Mouse (Mus musculus) midbrain, postnatal 0 days (tissue): ENCODE measurements at regions not wholly inside any gene's neighbourhood (a gene's known extent, or its start where the extent isn't known, plus 50 kb on each side); places are given as distances from the start of the nearest gene placed in this dataset.

Source experiments
- ATAC-seq: fragments of 200-750 bp; cut with Nextera tagmentation; 2 replicates; pipeline ENCODE4 v1.8.0; 2017; ENCODE audit warnings: moderate number of reproducible peaks, mild to moderate bottlenecking, moderate TSS enrichment, moderate library complexity; ENCODE audit not compliant: low FRiP score
- DNase-seq: peaks from one replicate; pipeline ENCODE4 v3.0.0-alpha.2; 2015; ENCODE audit warnings: low spot score
- H3K27ac ChIP-seq: fragments of 300-500 bp; sonication (generic); 2 replicates; pipeline ENCODE4 v1.5.1; 2014; ENCODE audit warnings: low read depth, mild to moderate bottlenecking, low read length, mixed read lengths
- H3K27me3 ChIP-seq: fragments of 300-500 bp; sonication (generic); 2 replicates; pipeline ENCODE4 v1.6.1; 2014; ENCODE audit warnings: low read length, control low read depth, mixed read lengths; ENCODE audit not compliant: insufficient read depth
- H3K36me3 ChIP-seq: fragments of 300-500 bp; sonication (generic); 2 replicates; pipeline ENCODE4 v1.6.1; 2014; ENCODE audit warnings: low read length, control low read depth, mixed read lengths; ENCODE audit not compliant: insufficient read depth
- H3K4me1 ChIP-seq: fragments of 300-500 bp; sonication (generic); 2 replicates; pipeline ENCODE4 v1.6.1; 2014; ENCODE audit warnings: mild to moderate bottlenecking, control low read depth, antibody characterized with exemption, low read length, mixed read lengths; ENCODE audit not compliant: insufficient read depth
- H3K4me2 ChIP-seq: fragments of 300-500 bp; sonication (generic); 2 replicates; pipeline ENCODE4 v1.6.1; 2014; ENCODE audit warnings: low read depth, mild to moderate bottlenecking, low read length, mixed read lengths; ENCODE audit not compliant: poor library complexity, severe bottlenecking
- H3K4me3 ChIP-seq: fragments of 300-500 bp; sonication (generic); 2 replicates; pipeline ENCODE4 v1.5.1; 2014; ENCODE audit warnings: low read depth, mild to moderate bottlenecking, low read length, moderate library complexity
- H3K9ac ChIP-seq: fragments of 300-500 bp; sonication (generic); replicated peaks from 2 replicates; pipeline ENCODE4 v1.6.1; 2014; ENCODE audit warnings: mild to moderate bottlenecking, low read length, moderate library complexity, mixed read lengths; ENCODE audit not compliant: poor library complexity, severe bottlenecking
- H3K9me3 ChIP-seq: fragments of 300-500 bp; sonication (generic); 2 replicates; pipeline ENCODE4 v1.6.1; 2016; ENCODE audit warnings: low read length, control low read depth
- CTCF ChIP-seq: IDR thresholded peaks from 2 replicates; pipeline ENCODE4 v1.5.1; 2016; ENCODE audit warnings: antibody characterized with exemption, mild to moderate bottlenecking
- WGBS: fragments of 180-500 bp; shearing (Covaris S2); extraction: QIAGEN DNeasy Blood & Tissue Kit; methylation state at CpG from one replicate; pipeline ENCODE4 v1.1.7; 2014; 5-methylcytosine and 5-hydroxymethylcytosine counted together

DNA sequence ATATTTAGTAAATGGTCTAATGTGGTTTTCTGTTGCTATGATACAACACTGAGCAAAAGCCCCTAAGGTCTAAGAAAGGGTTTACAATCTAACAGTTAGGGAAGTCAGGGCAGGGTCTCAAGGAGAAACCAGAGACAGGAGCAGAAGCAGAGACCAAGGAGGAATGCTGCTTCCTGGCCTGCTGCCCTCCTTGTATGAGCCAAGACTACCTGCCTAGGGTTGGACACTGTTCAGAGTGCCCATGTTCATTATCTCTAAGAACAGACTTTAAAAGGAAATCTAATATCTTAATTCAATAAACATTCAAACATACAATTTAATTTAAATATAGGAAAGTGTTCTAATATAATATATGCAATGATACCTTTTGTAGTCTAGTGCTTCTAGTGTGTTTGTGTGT is 63.0 kb upstream of the Tmem106b start:
- Histone ChIP-seq H3K36me3 (no peaks in the 10 kb centered on the region), H3K27me3 (no peaks in the 10 kb centered on the region), H3K4me1 (no peaks in the 10 kb centered on the region), H3K4me3 (no peak overlapping the region), H3K9ac (no peak overlapping the region), H3K27ac (no peak overlapping the region), H3K4me2 (no peak overlapping the region), H3K9me3 (no peaks in the 10 kb centered on the region)
- no peak for DNase-seq
- ATAC-seq, result no peak
- no peak for TF ChIP-seq CTCF

DNA sequence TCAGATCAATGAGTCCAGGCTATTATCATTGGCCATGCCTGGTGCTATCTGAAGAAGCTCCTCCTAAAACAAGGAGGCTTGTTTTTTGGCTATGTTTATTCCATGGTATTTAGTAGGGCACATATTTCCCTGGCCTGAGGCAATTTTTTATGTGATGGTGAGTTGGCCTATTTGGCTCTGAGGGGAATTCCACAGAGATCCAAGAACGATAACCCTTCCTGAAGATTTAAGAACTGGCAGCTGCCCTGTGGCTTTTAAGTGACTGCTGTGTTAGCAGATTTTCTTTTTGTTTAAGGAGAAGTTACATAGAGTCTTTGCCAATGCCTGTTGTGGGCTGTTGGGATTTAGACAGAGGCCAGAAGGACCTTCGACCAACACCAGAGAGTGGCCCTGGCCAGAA is 74.9 kb upstream of the Tmem106b start:
- 74% methylated on average over 2 of the region's 2 CpGs for WGBS
- Histone ChIP-seq H3K27ac (no peak overlapping the region), H3K9me3 (no peaks in the 10 kb centered on the region), H3K27me3 (no peaks in the 10 kb centered on the region), H3K36me3 (no peaks in the 10 kb centered on the region), H3K9ac (no peak overlapping the region), H3K4me2 (no peak overlapping the region), H3K4me1 (no peaks in the 10 kb centered on the region), H3K4me3 (no peak overlapping the region)
- DNase-seq (no peak), ATAC-seq (no peak)
- TF ChIP-seq CTCF, result no peak

DNA sequence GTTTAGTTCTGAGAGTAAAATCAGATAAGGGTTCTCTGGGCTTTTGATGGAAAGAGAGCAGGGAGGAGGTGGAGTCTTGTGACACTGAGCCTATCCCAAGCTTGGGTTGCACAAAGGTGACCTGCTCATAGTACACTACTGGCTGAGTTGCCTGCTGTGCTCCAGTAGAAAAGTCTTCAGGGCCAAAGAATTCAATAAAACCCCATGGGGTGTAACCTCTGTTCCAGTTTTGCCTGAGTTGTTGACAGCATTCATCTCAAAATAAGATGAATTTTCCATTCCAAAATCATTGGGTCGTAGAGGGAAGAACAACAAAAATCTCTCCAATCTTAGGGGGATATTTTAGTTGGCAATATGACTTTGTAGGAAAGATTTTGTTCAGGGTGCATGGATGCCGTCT is 75.8 kb upstream of the Tmem106b start:
- Histone ChIP-seq H3K9ac (no peak overlapping the region), H3K36me3 (no peaks in the 10 kb centered on the region), H3K27ac (no peak overlapping the region), H3K9me3 (no peaks in the 10 kb centered on the region), H3K27me3 (no peaks in the 10 kb centered on the region), H3K4me2 (no peak overlapping the region), H3K4me1 (no peaks in the 10 kb centered on the region), H3K4me3 (no peak overlapping the region)
- no peak for DNase-seq
- TF ChIP-seq CTCF, result no peak
- WGBS, result 83% methylated on average over 2 of the region's 2 CpGs
- no peak for ATAC-seq

DNA sequence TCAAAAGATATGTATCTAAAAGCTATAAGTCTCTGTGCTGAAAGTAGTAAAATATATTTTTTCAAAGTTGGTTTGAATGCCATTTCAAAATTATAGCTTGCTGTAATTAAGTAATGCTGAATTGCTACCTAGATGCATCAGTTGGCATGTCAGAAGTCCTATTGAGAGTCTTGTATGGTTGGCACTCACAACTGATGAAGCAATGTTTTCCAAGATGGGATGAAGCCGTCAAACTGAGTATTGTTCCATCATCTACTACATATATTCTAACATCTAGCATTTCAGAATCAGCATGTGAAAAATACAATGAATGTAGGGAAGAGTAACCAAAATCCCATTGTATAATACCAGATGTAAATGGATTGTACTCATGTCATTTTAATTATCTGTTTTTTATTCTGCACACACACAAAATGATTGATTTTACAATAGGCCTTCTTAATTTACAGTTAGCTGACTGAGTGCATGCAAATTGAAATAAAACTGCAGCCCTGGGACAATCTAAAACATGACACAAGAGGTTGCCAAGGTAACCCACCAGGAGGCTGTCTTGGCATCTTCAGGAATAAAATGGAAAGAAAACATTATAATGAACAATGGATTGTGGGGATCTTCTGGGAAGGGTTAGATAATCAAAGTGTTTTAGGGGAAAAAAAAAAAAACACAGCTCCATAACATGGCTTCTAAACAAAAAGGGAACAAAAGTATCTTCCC is 92.2 kb upstream of the Tmem106b start:
- WGBS, result 41% methylated on average over 1 of the region's 1 CpGs
- TF ChIP-seq CTCF, result no peak
- Histone ChIP-seq H3K9ac (no peak overlapping the region), H3K4me2 (no peak overlapping the region), H3K4me1 (no peaks in the 10 kb centered on the region), H3K27me3 (no peaks in the 10 kb centered on the region), H3K9me3 (no peaks in the 10 kb centered on the region), H3K36me3 (no peaks in the 10 kb centered on the region), H3K4me3 (no peak overlapping the region), H3K27ac (0 out of 2 replicates have a peak overlapping the region, but pooled peaks have one; percentile 32)
- peak; percentile 66; the same call in 1 of the 2 replicates for ATAC-seq
- peak; percentile 58 for DNase-seq

DNA sequence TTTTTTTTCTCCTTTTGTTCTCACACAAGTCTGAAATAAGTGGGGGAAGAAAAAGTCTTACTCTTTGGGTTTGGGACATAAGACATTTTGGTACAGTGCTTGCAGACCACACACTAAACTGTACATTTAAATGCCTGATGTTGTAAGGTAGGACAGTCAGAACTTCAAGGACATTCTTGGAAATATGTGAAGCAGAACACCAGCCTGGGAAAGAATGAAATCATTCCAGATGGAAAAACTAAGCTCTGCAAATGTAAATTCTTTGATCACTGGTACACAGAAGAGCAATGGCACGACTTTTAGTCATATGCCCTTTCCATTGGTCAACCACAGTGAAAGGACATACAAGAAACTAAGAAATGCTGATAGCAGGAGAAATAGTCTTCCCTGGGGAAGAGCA is 98.0 kb upstream of the Tmem106b start:
- H3K9me3 ChIP-seq, result no peaks in the 10 kb centered on the region
- TF ChIP-seq CTCF, result no peak
- H3K27me3 ChIP-seq, result no peaks in the 10 kb centered on the region
- no peak overlapping the region for H3K4me3 ChIP-seq
- DNase-seq, result no peak
- H3K27ac ChIP-seq, result no peak overlapping the region
- H3K4me1 ChIP-seq, result no peaks in the 10 kb centered on the region
- H3K4me2 ChIP-seq, result no peak overlapping the region
- no peaks in the 10 kb centered on the region for H3K36me3 ChIP-seq
- no peak for ATAC-seq
- WGBS, result 66% methylated on average over 1 of the region's 1 CpGs
- no peak overlapping the region for H3K9ac ChIP-seq

DNA sequence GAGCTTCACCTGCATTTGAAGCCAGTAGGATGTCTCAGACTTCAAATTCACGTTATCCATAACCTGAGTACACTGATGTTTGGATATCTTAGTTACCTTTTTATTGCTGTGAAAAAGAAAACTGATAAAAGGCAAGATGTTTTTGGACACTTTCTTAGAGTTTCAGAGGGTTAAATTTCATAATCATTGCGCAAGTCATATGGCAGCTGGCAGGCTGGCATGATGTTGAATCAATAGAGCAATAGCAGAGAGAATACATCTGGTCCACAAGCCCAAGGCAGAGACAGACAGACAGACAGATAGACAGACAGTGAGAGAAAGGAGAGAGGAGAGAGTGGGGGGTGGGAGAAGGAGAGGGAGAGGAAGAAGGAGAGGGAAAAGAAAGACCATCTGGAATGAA is 102.3 kb upstream of the Tmem106b start:
- WGBS, result 87% methylated on average over 2 of the region's 2 CpGs
- Histone ChIP-seq H3K9me3 (no peaks in the 10 kb centered on the region), H3K27ac (no peak overlapping the region), H3K9ac (no peak overlapping the region), H3K27me3 (no peaks in the 10 kb centered on the region), H3K4me3 (no peak overlapping the region), H3K4me2 (no peak overlapping the region), H3K36me3 (no peaks in the 10 kb centered on the region), H3K4me1 (no peaks in the 10 kb centered on the region)
- ATAC-seq, result no peak
- TF ChIP-seq CTCF, result no peak
- DNase-seq, result no peak
